Mouse (Mus musculus) lung, adult 2 months (tissue): Measurements from ENCODE around the gene Hoxb6.

Experiments used
- CTCF ChIP-seq: fragments of 200-500 bp; IDR thresholded peaks from 2 replicates; pipeline ENCODE4 v1.5.1; 2011; ENCODE audit warnings: mild to moderate bottlenecking, low read length, control low read depth; ENCODE audit not compliant: insufficient read depth
- POLR2A ChIP-seq: fragments of 200-500 bp; IDR thresholded peaks from 2 replicates; pipeline ENCODE4 v1.6.1; 2011; ENCODE audit warnings: low read depth, mild to moderate bottlenecking, control low read depth, low read length, borderline replicate concordance; ENCODE audit errors: extremely low read depth

DNA sequence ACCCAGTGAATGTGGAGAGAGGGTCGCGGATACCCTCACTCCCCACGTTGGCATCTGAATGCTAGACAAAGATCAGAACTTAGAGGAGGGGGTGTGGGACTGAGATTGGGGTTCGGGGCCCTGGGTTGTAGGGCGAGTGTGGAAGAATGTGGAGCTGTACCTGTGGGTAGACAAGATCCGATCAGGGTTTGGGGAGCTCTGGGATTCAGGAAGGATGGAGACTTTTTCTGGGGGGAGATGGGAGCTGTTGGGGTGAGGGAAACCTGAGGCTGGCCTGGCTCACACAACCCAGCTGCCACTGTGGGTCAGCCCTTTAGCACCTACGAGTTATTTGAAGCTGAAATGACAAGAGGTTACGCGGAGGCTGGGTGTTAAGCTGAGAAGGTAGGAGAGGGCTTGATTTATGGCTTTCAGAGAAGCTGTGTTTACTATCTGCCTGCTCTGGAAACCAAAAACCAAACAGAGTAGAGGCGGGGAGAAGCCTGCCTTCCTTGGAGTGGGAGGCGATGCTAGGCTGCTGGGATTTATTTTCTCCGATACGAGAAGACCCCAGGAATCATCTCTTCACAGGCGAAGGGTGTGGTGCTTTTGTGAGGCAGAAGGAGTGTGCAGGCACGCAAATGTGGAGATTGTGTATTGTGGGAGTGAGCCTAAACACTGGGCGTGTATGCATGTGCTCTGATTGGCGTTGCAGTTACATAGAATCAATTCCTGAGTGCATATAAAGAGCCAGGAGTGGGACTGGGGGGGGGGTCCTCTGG is 41.1 kb downstream of the Hoxb6 start:
- TF ChIP-seq CTCF = no peak
- no peak for TF ChIP-seq POLR2A
